Mouse (Mus musculus): Measurements from ENCODE around the gene Tenm3.

Tenm3 gene

GRCm38 (mm10) chr8:48742741-48743140, 101.0 kb downstream of the Tenm3 start:
- no peak for DNase-seq (ENCODE audit: low read depth, low spot score)

- no peak for DNase-seq (ENCODE audit: low read depth, low spot score)
Measured at GRCm38 (mm10) chr8:48740951-48741350, 102.8 kb downstream of the Tenm3 start.

DNA sequence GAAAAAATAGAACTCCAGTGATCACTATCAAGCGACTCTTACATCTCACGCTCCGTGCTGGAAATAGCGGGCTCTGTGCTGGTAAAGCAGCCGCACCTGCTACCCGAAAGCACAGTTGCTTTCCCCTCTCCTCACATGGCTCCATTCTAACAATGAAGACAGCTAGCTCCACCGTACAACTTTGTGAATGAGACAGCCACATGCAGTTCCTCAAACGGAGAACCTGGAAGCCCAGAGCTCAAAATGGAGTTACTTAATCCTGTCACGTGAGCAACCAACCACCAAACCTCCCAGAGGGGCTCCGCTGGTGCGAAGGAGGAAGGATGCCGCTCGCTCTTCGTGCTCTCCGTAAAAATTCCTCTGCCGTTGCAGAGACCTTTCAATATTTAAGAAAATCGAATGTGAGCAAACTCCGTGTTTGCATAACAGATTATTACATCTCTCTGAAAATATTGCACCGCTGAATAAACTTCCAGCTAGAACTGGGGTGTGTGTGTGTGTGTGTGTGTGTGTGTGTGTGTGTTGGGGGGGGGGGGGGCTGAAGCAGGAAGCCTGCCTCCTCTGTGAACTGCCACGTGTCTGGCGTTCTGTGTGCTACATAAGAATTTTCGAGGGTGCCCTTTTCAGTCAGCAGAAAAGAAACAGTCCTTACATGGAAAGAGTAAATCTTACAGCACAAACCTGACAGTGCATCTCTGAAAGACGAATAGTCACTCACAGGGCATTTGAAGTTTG, 103.4 kb downstream of the Tenm3 start:
- DNase-seq (ENCODE audit: low read depth, low spot score), result no peak

- DNase-seq (ENCODE audit: low read depth, low spot score), result no peak
Measured at GRCm38 (mm10) chr8:48733731-48734130, 110.0 kb downstream of the Tenm3 start.

DNA sequence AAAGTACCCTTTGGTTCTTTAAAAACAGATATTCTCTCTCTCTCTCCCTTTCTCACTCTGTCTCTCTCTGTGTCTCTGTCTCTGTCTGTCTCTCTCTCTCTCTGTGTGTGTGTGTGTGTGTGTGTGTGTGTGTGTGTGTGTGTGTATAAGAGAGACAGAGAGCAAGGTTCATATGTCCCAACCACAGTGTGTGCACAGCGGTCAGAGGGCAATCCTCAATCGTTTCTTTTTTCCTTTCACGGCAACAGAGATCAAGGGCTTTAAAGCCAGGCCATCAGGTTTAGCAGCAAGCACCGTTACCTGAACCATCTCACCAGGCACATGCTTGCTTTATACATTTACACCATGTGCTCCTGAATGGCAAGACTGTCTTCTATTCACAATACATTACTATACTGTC, 110.7 kb downstream of the Tenm3 start:
- DNase-seq (ENCODE audit: low read depth, low spot score), result no peak

GRCm38 (mm10) chr8:48730701-48731100, 113.0 kb downstream of the Tenm3 start:
- no peak for DNase-seq (ENCODE audit: low read depth, low spot score)

DNA sequence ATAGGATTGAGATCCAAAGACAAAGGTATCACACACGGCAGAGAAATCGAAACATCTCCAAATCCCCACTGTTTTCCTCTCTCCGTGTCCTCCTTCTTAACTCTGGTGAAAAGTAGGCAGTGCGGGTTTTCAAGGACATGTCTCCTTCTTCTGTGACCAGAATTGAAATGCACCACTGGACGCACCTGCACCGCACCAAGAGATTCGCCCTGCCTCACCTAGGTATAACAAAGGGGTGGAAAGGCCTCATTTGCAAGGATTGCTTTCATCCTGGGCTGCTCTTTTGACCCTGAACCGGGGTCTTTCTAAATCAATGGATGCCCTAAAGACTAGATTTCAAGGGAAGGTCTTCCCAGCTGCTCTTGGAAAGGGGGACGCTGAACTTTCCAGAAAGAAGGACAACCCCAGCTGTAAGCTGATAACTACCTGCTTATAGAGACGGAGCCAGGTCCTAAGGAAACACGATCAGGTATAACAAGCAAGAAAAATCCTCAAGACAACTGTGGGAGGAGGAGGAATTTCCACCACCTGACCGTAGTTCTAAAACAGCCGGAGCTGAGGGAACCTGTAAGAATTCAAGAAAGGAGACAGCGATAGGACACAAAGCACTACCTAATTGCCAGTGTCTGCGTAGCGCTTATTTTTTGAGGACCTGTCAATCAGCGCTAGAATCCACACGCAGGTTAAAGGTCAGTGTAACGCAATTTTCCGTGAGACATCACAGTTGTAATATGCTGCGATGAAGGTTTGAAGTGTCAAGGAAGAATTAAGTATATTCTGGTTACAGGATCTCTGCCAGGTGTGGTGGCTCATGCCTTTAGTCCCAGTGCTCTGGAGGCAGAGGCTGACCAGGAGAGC, 114.7 kb downstream of the Tenm3 start:
- no peak for DNase-seq (ENCODE audit: low read depth, low spot score)

DNA sequence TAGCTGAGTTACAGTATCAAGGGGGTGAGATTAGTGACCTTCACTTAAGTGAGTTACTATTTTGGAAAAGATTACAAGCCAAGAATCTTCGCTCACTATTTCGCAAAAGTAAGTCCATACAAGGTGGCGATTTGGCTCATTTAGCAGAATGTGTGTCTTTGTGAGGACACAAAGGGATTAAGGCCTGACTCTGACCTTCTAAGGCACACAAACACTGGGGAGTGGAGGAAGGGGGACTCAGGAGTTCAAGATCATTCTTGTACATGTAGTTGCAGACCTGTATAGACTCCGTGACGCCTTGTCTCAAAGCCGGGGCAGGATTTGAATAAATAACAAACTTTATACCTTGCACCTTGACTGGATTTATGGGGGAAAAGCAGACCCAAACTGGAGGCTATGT, 115.7 kb downstream of the Tenm3 start:
- no peak for DNase-seq (ENCODE audit: low read depth, low spot score)

DNA sequence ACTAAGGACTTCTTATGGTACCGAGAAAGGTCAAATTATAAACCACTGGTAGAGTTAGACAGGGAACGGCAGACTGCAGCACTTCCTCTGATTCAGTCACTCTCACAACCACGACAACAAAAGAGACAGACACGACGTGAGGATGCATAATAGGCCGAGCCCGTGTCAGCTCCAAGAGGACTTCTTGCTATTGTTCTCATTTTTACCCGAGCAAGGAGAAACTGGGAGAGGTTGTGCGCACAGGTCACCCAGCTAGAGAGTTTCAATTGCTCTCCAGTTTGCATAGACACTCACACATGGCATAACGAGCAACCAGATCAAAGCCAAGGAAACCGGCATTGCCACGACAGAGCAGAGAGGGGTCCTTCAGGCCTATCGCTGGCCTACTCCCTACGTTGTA, 121.0 kb downstream of the Tenm3 start:
- DNase-seq (ENCODE audit: low read depth, low spot score), result no peak

DNA sequence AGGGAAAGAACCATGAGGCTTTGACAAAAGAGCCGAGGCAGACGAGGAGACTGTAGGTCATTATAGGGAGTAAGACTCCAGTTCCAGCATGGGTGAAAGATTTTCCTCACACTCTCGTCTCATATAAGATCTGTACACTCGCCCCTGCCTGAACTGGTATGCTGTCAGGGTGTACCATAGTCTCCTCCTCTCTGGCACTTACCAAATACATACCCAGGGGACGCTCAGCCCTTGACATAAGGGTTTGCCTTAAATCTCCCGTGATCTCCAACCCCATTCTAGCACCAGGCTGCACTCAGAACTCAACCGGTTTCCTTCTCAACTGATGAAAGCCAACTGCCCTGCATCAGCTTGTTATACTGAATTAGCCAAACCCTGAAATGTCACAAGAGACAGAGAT, 121.4 kb downstream of the Tenm3 start:
- DNase-seq (ENCODE audit: low read depth, low spot score), result no peak

- no peak for DNase-seq (ENCODE audit: low read depth, low spot score)
Measured at GRCm38 (mm10) chr8:48721376-48721775, 122.4 kb downstream of the Tenm3 start.

DNA sequence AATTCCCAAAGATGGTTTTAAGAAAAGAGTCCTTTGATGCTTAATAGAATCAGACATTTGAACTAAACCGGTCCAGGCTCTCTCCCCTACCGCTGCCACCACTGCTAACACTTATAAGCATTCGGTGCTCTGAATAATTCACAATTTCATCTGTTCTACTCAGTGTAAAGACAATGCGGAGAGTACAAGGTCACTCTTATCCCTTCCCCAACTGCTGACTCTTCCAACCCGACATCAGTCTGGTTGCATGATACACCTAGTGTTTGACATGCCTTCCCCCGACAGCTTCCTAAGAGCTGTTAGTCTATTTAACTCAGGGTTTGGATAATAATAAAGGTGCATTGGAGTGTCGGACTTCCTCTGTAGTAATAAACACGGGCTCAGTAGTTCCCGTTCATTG, 128.1 kb downstream of the Tenm3 start:
- no peak for DNase-seq (ENCODE audit: low read depth, low spot score)

DNA sequence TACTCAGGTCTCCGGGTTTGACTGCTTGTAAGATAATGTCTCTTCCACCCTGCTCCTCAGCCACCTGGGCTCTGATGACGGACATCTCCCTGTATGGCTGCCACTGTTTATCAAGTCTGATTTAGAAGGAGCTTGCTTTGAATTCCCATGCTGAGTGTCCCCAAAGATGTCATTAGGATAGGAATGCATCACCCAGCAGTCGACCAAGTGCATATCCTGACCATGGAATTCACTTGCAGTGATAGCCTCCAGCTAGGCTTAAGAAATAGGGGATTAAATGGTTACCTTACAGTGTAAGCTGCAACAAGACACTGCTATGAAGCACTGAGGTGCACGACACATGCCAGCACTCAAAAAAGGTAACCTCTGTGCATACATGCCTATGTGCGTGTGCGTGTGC, 137.1 kb downstream of the Tenm3 start:
- no peak for DNase-seq (ENCODE audit: low read depth, low spot score)

- no peak for DNase-seq (ENCODE audit: low read depth, low spot score)
Measured at GRCm38 (mm10) chr8:48704885-48705515, 138.8 kb downstream of the Tenm3 start.

- DNase-seq (ENCODE audit: low read depth, low spot score), result no peak
Measured at GRCm38 (mm10) chr8:48704485-48704884, 139.3 kb downstream of the Tenm3 start.

DNA sequence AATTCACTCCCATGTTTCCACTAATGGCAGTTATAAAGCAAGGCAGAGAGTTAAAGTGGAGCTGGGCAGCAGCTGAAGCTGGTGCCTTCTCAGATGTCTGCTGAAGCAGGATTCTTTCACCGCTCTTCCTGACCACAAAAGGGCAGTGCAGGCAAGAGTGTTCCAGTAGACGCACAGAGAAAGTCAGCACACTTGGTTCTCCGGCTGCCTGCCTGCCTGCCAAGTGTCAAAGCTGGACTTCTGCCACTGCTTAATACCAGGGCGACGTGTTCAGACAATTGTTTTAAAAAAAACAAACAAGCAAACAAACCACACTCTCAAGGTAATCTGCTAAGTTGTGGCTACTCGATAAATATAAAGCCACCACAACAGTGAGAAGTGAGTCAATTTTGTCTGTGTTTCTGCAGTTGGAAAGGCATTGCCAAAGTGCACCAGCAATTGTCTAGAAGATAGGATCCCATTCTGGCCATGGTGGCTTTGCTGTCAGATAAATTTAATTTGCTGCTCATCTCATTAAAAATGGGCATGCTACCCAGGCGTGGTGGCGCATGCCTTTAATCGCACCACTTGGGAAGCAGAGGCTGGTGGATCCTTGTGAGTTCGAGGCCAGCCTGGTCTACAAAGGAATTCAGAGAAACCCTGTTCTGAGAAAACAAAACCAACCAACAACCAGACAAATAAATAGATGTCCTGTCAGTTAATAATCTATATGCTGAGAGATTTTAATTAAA, 152.9 kb downstream of the Tenm3 start:
- DNase-seq (ENCODE audit: low read depth, low spot score), result no peak

- DNase-seq (ENCODE audit: low read depth, low spot score), result no peak
Measured at GRCm38 (mm10) chr8:48688706-48689105, 155.0 kb downstream of the Tenm3 start.

DNA sequence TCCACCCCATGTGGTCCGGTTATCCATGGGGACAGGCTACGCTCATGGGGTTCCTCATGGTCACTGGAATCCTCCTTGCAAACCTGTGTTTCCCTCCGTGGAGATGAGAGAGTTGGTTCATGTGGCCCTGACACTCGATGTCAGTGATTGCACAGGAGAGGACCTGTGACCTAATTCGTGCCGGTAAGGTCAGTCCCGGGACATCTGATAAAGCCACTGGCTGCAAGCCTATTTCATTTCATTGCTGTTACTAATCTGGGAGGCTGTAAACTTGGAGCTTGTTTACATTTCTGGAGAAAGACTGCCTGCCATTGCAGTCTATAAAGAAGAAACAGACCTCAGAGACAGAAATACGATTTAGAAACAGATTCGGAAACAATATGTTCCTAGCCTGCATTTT, 155.6 kb downstream of the Tenm3 start:
- no peak for DNase-seq (ENCODE audit: low read depth, low spot score)

GRCm38 (mm10) chr8:48673476-48673875, 170.3 kb downstream of the Tenm3 start:
- DNase-seq (ENCODE audit: low read depth, low spot score), result no peak

GRCm38 (mm10) chr8:48672471-48672870, 171.3 kb downstream of the Tenm3 start:
- no peak for DNase-seq (ENCODE audit: low read depth, low spot score)

- DNase-seq (ENCODE audit: low read depth, low spot score), result no peak
Measured at GRCm38 (mm10) chr8:48671318-48671717, 172.4 kb downstream of the Tenm3 start.

DNA sequence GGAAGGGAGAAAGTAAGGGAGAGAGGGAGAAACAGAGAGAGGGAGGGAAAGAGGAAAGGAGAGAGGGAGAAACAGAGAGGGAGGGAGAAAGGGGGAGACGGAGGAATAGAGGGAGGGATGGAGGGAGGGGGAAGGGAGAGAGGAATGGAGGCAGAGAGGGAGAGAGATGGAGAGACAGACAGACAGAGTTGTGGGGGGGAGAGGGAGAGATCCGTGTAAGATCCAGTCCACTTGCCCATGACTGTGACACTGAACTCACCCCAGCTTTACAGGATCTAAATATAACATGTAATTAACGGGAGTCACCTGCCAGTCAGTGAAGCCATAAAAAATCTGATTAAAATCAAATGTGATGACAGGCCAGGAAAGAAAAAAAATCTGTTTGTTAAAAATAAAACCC, 172.9 kb downstream of the Tenm3 start:
- DNase-seq (ENCODE audit: low read depth, low spot score), result no peak

Measured in A20 (cell line).